Mouse (Mus musculus) thymus, adult 2 months (tissue): Measurements from ENCODE around the gene Dtnbp1.

Experiments used
- CTCF ChIP-seq: fragments of 200-500 bp; IDR thresholded peaks from 2 replicates; pipeline ENCODE4 v1.5.1; 2012; ENCODE audit warnings: mild to moderate bottlenecking, control low read depth, low read length, moderate library complexity, borderline replicate concordance; ENCODE audit not compliant: control insufficient read depth, poor library complexity, insufficient read depth; ENCODE audit errors: extremely low read depth
- POLR2A ChIP-seq: fragments of 200-500 bp; IDR thresholded peaks from 2 replicates; pipeline ENCODE4 v1.6.1; 2012; ENCODE audit warnings: mild to moderate bottlenecking, low read length, control low read depth, moderate library complexity; ENCODE audit not compliant: control insufficient read depth, poor library complexity, insufficient read depth; ENCODE audit errors: extremely low read depth

DNA sequence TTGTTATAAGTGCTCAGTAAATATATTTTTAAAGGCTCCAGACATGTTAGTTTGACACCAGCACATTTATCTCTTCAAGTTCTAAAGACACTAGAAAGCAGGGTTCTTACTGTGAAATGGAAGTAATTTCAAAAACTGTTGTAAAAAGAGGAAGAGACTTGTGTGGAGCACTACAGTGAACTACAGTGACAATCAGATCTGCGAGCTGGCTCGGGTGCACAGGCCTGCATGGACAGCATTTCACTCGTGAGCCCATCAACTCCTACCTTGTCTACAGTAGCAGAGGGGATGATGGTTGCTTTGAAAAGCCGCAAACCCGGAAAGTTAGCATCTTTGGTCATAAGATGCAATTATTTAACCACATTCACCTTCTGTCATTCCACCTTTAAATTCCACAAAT lies 5.6 kb downstream of the Dtnbp1 start:
- TF ChIP-seq CTCF (no peak), POLR2A (no peak)
